Mouse (Mus musculus) lung, adult 2 months (tissue): ENCODE measurements around the gene Spon1. TPM values are rescaled to one million over a fixed set of nuclear protein-coding genes. Genes with fewer than 3 reads are reported as not detected.

Experiments
- DNase-seq: peaks from one replicate; pipeline ENCODE4 v3.0.0; 2022
- H3K4me1 ChIP-seq: fragments of 200-500 bp; 2 replicates; pipeline ENCODE4 v1.6.1; 2011; ENCODE audit warnings: low read length; ENCODE audit not compliant: control insufficient read depth, insufficient read depth
- H3K4me3 ChIP-seq: fragments of 200-500 bp; replicated peaks from 2 replicates; pipeline ENCODE3; 2011; ENCODE audit warnings: low read depth, mild to moderate bottlenecking, control low read depth, low read length; ENCODE audit errors: extremely low read depth
- CTCF ChIP-seq: fragments of 200-500 bp; IDR thresholded peaks from 2 replicates; pipeline ENCODE4 v1.5.1; 2011; ENCODE audit warnings: mild to moderate bottlenecking, low read length, control low read depth; ENCODE audit not compliant: insufficient read depth
- POLR2A ChIP-seq: fragments of 200-500 bp; IDR thresholded peaks from 2 replicates; pipeline ENCODE4 v1.6.1; 2011; ENCODE audit warnings: low read depth, mild to moderate bottlenecking, control low read depth, low read length, borderline replicate concordance; ENCODE audit errors: extremely low read depth
- WGBS: fragments of 180-500 bp; shearing (Covaris S2); methylation state at CpG from one replicate; pipeline ENCODE4 v1.1.7; 2018; 5-methylcytosine and 5-hydroxymethylcytosine counted together
- polyA plus RNA-seq: library from polyadenylated mRNA; depleted of rRNA; stranded (reverse); fragments of >200 nt; gene quantifications from 2 replicates; pipeline ENCODE4 v1.2.3, GENCODE M21; 2012

Gene Spon1
- polyA plus RNA-seq, 1 experiment = 86.6 TPM

- no peak for TF ChIP-seq POLR2A
- TF ChIP-seq CTCF = no peak
- H3K4me1 ChIP-seq = no peaks in the 10 kb centered on the region
- DNase-seq = no peak
- no peak overlapping the region for H3K4me3 ChIP-seq
- WGBS = 94% methylated on average over 2 of the region's 2 CpGs
These were observed 125.0 kb downstream of the Spon1 start for GRCm38 (mm10) chr7:113890782-113891181.

GRCm38 (mm10) chr7:113891491-113891890, 125.7 kb downstream of the Spon1 start:
- no peak overlapping the region for H3K4me3 ChIP-seq
- 82% methylated on average over 6 of the region's 6 CpGs for WGBS
- no peak for DNase-seq
- no peak for TF ChIP-seq CTCF
- no peak for TF ChIP-seq POLR2A
- no peaks in the 10 kb centered on the region for H3K4me1 ChIP-seq

GRCm38 (mm10) chr7:113893944-113894662, 128.3 kb downstream of the Spon1 start:
- 83% methylated on average over 7 of the region's 7 CpGs for WGBS
- Histone ChIP-seq H3K4me3 (no peak overlapping the region), H3K4me1 (no peaks in the 10 kb centered on the region)
- no peak for TF ChIP-seq POLR2A
- no peak for DNase-seq

GRCm38 (mm10) chr7:113895266-113895665, 129.5 kb downstream of the Spon1 start:
- 50% methylated on average over 5 of the region's 5 CpGs for WGBS
- Histone ChIP-seq H3K4me1 (no peaks in the 10 kb centered on the region), H3K4me3 (no peak overlapping the region)
- DNase-seq = no peak
- no peak for TF ChIP-seq CTCF
- TF ChIP-seq POLR2A = no peak

GRCm38 (mm10) chr7:113898388-113898787, 132.6 kb downstream of the Spon1 start:
- no peak overlapping the region for H3K4me3 ChIP-seq
- no peak for DNase-seq

GRCm38 (mm10) chr7:113901511-113901910, 135.7 kb downstream of the Spon1 start:
- no peak for TF ChIP-seq POLR2A
- TF ChIP-seq CTCF = no peak
- H3K4me1 ChIP-seq = no peaks in the 10 kb centered on the region; the same call in 1 of the 2 replicates
- 60% methylated on average over 2 of the region's 2 CpGs for WGBS
- no peak for DNase-seq
- H3K4me3 ChIP-seq = no peak overlapping the region

More at GRCm38 (mm10) chr7:113898388-113898787, 132.6 kb downstream of the Spon1 start:
- H3K4me1 ChIP-seq = no peaks in the 10 kb centered on the region; the same call in 1 of the 2 replicates
- no peak for TF ChIP-seq POLR2A
- TF ChIP-seq CTCF = no peak

GRCm38 (mm10) chr7:113901941-113902515, 136.2 kb downstream of the Spon1 start:
- DNase-seq = no peak
- 64% methylated on average over 10 of the region's 10 CpGs for WGBS

GRCm38 (mm10) chr7:113903127-113903827, 137.5 kb downstream of the Spon1 start:
- Histone ChIP-seq H3K4me1 (no peaks in the 10 kb centered on the region; the same call in 1 of the 2 replicates), H3K4me3 (no peak overlapping the region)
- no peak for DNase-seq
- 85% methylated on average over 3 of the region's 3 CpGs for WGBS
- TF ChIP-seq CTCF (no peak), POLR2A (no peak)

More at GRCm38 (mm10) chr7:113901941-113902515, 136.2 kb downstream of the Spon1 start:
- Histone ChIP-seq H3K4me1 (no peaks in the 10 kb centered on the region; the same call in 1 of the 2 replicates), H3K4me3 (no peak overlapping the region)
- TF ChIP-seq CTCF (no peak), POLR2A (no peak)

- DNase-seq = no peak
- no peak overlapping the region for H3K4me3 ChIP-seq
- WGBS = 86% methylated on average over 5 of the region's 5 CpGs
- H3K4me1 ChIP-seq = no peaks in the 10 kb centered on the region; the same call in 1 of the 2 replicates
- TF ChIP-seq POLR2A (no peak), CTCF (no peak)
These were observed 138.1 kb downstream of the Spon1 start for GRCm38 (mm10) chr7:113903939-113904338.

- TF ChIP-seq CTCF (no peak), POLR2A (no peak)
- DNase-seq = no peak
- WGBS = 89% methylated on average over 7 of the region's 7 CpGs
These were observed 138.6 kb downstream of the Spon1 start for GRCm38 (mm10) chr7:113904348-113904895.

More at GRCm38 (mm10) chr7:113904348-113904895, 138.6 kb downstream of the Spon1 start:
- H3K4me1 ChIP-seq = no peaks in the 10 kb centered on the region; the same call in 1 of the 2 replicates
- H3K4me3 ChIP-seq = no peak overlapping the region
